Mouse (Mus musculus) MEL (cell line): ENCODE measurements around the gene Col4a3bp. TPM values are rescaled to one million over a fixed set of nuclear protein-coding genes. Genes with fewer than 3 reads are reported as not detected.

ENCODE experiments used
- DNase-seq: peaks from one replicate; pipeline ENCODE4 v3.0.0; 2011; ENCODE audit warnings: low read depth, low spot score
- H3K27ac ChIP-seq: 2 replicates; pipeline ENCODE4 v1.5.1; 2012; ENCODE audit warnings: low read depth, mild to moderate bottlenecking, control low read depth, low read length, moderate library complexity; ENCODE audit not compliant: control insufficient read depth
- H3K27me3 ChIP-seq, 2 experiments: fragments of 150-350 bp in 1 of 2; sonication (generic) in 1 of 2; 2 replicates each; pipeline ENCODE4 v1.6.1; 2012; ENCODE audit warnings: low read length in 2 of 2, mild to moderate bottlenecking in 2 of 2, improper control_type of control experiment in 1 of 2, moderate library complexity in 1 of 2; ENCODE audit not compliant: insufficient read depth in 2 of 2, control insufficient read depth in 1 of 2
- H3K36me3 ChIP-seq, 2 experiments: 2 replicates each; pipeline ENCODE4 v1.6.1; 2012 to 2014; ENCODE audit warnings: low read length in 2 of 2, improper control_type of control experiment in 1 of 2, inconsistent platforms in 1 of 2, mild to moderate bottlenecking in 1 of 2; ENCODE audit not compliant: insufficient read depth in 2 of 2, control insufficient read depth in 1 of 2
- H3K4me1 ChIP-seq, 2 experiments: fragments of 150-350 bp in 1 of 2; sonication (generic) in 1 of 2; 2 replicates each; pipeline ENCODE4 v1.6.1; 2012; ENCODE audit warnings: low read length in 2 of 2, improper control_type of control experiment in 1 of 2, mild to moderate bottlenecking in 1 of 2; ENCODE audit not compliant: insufficient read depth in 2 of 2, control insufficient read depth in 1 of 2
- H3K4me3 ChIP-seq, 2 experiments: fragments of 150-350 bp in 1 of 2; sonication (generic) in 1 of 2; 2 replicates each; pipeline ENCODE4 v1.5.1; 2012; ENCODE audit warnings: low read depth in 2 of 2, low read length in 2 of 2, mild to moderate bottlenecking in 2 of 2, moderate library complexity in 2 of 2, control low read depth in 1 of 2, improper control_type of control experiment in 1 of 2; ENCODE audit not compliant: control insufficient read depth in 1 of 2, insufficient read depth in 1 of 2
- H3K79me2 ChIP-seq: 2 replicates; pipeline ENCODE4 v1.6.1; 2012; ENCODE audit warnings: mild to moderate bottlenecking, low read length, moderate library complexity; ENCODE audit not compliant: control insufficient read depth, poor library complexity, insufficient read depth
- H3K9ac ChIP-seq: 2 replicates; pipeline ENCODE4 v1.6.1; 2012; ENCODE audit warnings: low read depth, mild to moderate bottlenecking, control low read depth, low read length, moderate library complexity; ENCODE audit not compliant: control insufficient read depth, poor library complexity, severe bottlenecking
- H3K9me3 ChIP-seq: fragments of 150-350 bp; sonication (generic); replicated peaks from 2 replicates; pipeline ENCODE4 v1.6.1; 2012; ENCODE audit warnings: mild to moderate bottlenecking, low read length, improper control_type of control experiment, moderate library complexity; ENCODE audit not compliant: insufficient read depth
- CHD1 ChIP-seq: IDR thresholded peaks from 2 replicates; pipeline ENCODE4 v1.6.1; 2012; ENCODE audit warnings: low read depth, mild to moderate bottlenecking, inconsistent platforms, low read length, improper control_type of control experiment
- CHD2 ChIP-seq: IDR thresholded peaks from 2 replicates; pipeline ENCODE4 v1.6.1; 2011; ENCODE audit warnings: low read length, improper control_type of control experiment
- CTCF ChIP-seq, 3 experiments: IDR thresholded peaks in 2 of 3; conservative IDR thresholded peaks in 1 of 3; 2 replicates each; pipeline ENCODE4 v1.5.1; 2011 to 2012; ENCODE audit warnings: low read length in 3 of 3, low read depth in 2 of 3, mild to moderate bottlenecking in 2 of 3, improper control_type of control experiment in 1 of 3, inconsistent platforms in 1 of 3, mixed read lengths in 1 of 3, moderate library complexity in 1 of 3; ENCODE audit not compliant: control insufficient read depth in 1 of 3, insufficient read depth in 1 of 3, poor library complexity in 1 of 3, severe bottlenecking in 1 of 3
- ELF1 ChIP-seq: IDR thresholded peaks from 2 replicates; pipeline ENCODE4 v1.6.1; 2014; ENCODE audit warnings: low read depth, mild to moderate bottlenecking, inconsistent platforms, low read length, improper control_type of control experiment, moderate library complexity
- GABPA ChIP-seq: IDR thresholded peaks from 2 replicates; pipeline ENCODE4 v1.6.1; 2012; ENCODE audit warnings: low read depth, mild to moderate bottlenecking, inconsistent platforms, low read length, improper control_type of control experiment, moderate library complexity
- KAT2A ChIP-seq: conservative IDR thresholded peaks from 2 replicates; pipeline ENCODE4 v1.6.1; 2012; ENCODE audit warnings: low read depth, low read length, improper control_type of control experiment, inconsistent platforms
- MAZ ChIP-seq: IDR thresholded peaks from 2 replicates; pipeline ENCODE4 v1.6.1; 2012; ENCODE audit warnings: low read depth, mild to moderate bottlenecking, inconsistent platforms, low read length, improper control_type of control experiment
- NELFE ChIP-seq: IDR thresholded peaks from 2 replicates; pipeline ENCODE4 v1.6.1; 2011; ENCODE audit warnings: low read depth, low read length, improper control_type of control experiment
- SMC3 ChIP-seq: IDR thresholded peaks from 2 replicates; pipeline ENCODE4 v1.6.1; 2011; ENCODE audit warnings: low read depth, low read length, improper control_type of control experiment
- USF1 ChIP-seq: IDR thresholded peaks from 2 replicates; pipeline ENCODE4 v1.6.1; 2014; ENCODE audit warnings: low read depth, mild to moderate bottlenecking, inconsistent platforms, low read length, improper control_type of control experiment, moderate library complexity
- ZC3H11A ChIP-seq: IDR thresholded peaks from 2 replicates; pipeline ENCODE4 v1.6.1; 2012; ENCODE audit warnings: low read depth, mild to moderate bottlenecking, inconsistent platforms, low read length, improper control_type of control experiment
- ZKSCAN1 ChIP-seq: IDR thresholded peaks from 2 replicates; pipeline ENCODE4 v1.6.1; 2012; ENCODE audit warnings: low read depth, mild to moderate bottlenecking, inconsistent platforms, low read length, improper control_type of control experiment, moderate library complexity
- ZMIZ1 ChIP-seq: IDR thresholded peaks from 2 replicates; pipeline ENCODE4 v1.6.1; 2012; ENCODE audit warnings: low read depth, mild to moderate bottlenecking, inconsistent platforms, low read length, improper control_type of control experiment, moderate library complexity
- ZNF384 ChIP-seq: IDR thresholded peaks from 2 replicates; pipeline ENCODE4 v1.6.1; 2012; ENCODE audit warnings: low read depth, mild to moderate bottlenecking, inconsistent platforms, low read length, improper control_type of control experiment
- polyA plus RNA-seq, 2 experiments: library from polyadenylated mRNA; stranded (reverse) in 1 of 2; unstranded in 1 of 2; fragments of >175 nt in 1 of 2; fragments of >200 nt in 1 of 2; gene quantifications; 2 replicates each; pipeline versions ENCODE4 v1.2.1 to v1.2.4; 2012; ENCODE audit warnings: low replicate concordance in 2 of 2, low read depth in 1 of 2; ENCODE audit not compliant: insufficient read length in 2 of 2, insufficient read depth in 1 of 2, missing spikeins in 1 of 2
- total RNA-seq: library from RNA; depleted of rRNA; stranded (reverse); fragments of 300-350 nt; gene quantifications from 2 replicates; pipeline ENCODE4 v1.2.3, GENCODE M21; 2012

Gene Col4a3bp
- total and polyA plus RNA-seq, 3 experiments: 8.9 to 12.1 TPM; not detected in 1

- no peak for TF ChIP-seq ZC3H11A
- TF ChIP-seq MAZ: no peak
- TF ChIP-seq SMC3: no peak
- TF ChIP-seq CHD2: no peak
- TF ChIP-seq ZMIZ1: no peak
- TF ChIP-seq CHD1: no peak
- no peak for TF ChIP-seq CTCF (IDR thresholded peaks at IDR 0.05 in 2 of 3, conservative IDR thresholded peaks at IDR 0.05 in 1 of 3; ENCODE audit: control insufficient read depth in 1 of 3, insufficient read depth in 1 of 3, low read depth in 2 of 3, low read length in 3 of 3, poor library complexity in 1 of 3, severe bottlenecking in 1 of 3)
- no peak for TF ChIP-seq GABPA
- no peak for TF ChIP-seq ZKSCAN1
- no peak for TF ChIP-seq NELFE
- no peak for TF ChIP-seq KAT2A
- no peak for TF ChIP-seq USF1
- peaks cover 0 to 15% of the 10 kb centered on the region in 2 experiments; a peak in 2 of 4 replicates for H3K4me1 ChIP-seq
- H3K4me3 ChIP-seq: no peak overlapping the region
- no peak for DNase-seq
- H3K36me3 ChIP-seq: peaks cover 0 to 11% of the 10 kb centered on the region in 2 experiments; a peak in 2 of 4 replicates
- H3K9me3 ChIP-seq: no peaks in the 10 kb centered on the region
- no peaks in the 10 kb centered on the region for H3K27me3 ChIP-seq
- H3K79me2 ChIP-seq: no peaks in the 10 kb centered on the region
- H3K9ac ChIP-seq: no peak overlapping the region
- H3K27ac ChIP-seq: no peak overlapping the region
Measured at GRCm38 (mm10) chr13:96680163-96681087, 138.0 kb downstream of the Col4a3bp start.

GRCm38 (mm10) chr13:96681088-96681620 is 138.7 kb downstream of the Col4a3bp start:
- TF ChIP-seq ELF1: no peak
- TF ChIP-seq ZNF384: peak; percentile 72

More at GRCm38 (mm10) chr13:96681088-96681620, 138.7 kb downstream of the Col4a3bp start:
- Histone ChIP-seq H3K9me3 (no peaks in the 10 kb centered on the region), H3K27ac (no peak overlapping the region), H3K27me3 (no peaks in the 10 kb centered on the region), H3K4me3 (no peak overlapping the region), H3K79me2 (no peaks in the 10 kb centered on the region), H3K9ac (no peak overlapping the region), H3K36me3 (peaks cover 0 to 11% of the 10 kb centered on the region in 2 experiments; a peak in 2 of 4 replicates), H3K4me1 (peaks cover 0 to 15% of the 10 kb centered on the region in 2 experiments; a peak in 2 of 4 replicates)
- peak; percentile 25 for DNase-seq
